Mouse (Mus musculus): ENCODE measurements at regions not wholly inside any gene's neighbourhood (a gene's known extent, or its start where the extent isn't known, plus 50 kb on each side); places are given as distances from the start of the nearest gene placed in this dataset.
A peak's percentile ranks its signal among the peaks of the same experiment; 100 is the strongest.

DNA sequence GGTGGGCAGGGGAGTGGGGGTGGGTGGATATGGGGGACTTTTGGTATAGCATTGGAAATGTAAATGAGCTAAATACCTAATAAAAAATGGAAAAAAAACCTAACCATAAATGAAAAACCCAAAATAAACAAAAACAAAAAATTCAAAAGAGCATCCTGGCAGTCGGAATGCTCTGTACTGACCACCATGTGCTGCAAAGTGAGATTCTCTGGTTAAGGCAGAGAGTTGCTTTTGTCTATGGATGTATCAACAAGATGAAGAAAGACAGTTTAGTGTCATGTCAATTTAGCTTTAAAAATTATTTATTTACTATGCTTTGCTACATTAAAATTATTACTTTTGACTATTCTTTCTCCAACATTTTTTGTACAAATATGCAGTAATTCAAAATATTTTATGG, 88.5 kb downstream of the E330014E10Rik start:
- DNase-seq = no peak

DNA sequence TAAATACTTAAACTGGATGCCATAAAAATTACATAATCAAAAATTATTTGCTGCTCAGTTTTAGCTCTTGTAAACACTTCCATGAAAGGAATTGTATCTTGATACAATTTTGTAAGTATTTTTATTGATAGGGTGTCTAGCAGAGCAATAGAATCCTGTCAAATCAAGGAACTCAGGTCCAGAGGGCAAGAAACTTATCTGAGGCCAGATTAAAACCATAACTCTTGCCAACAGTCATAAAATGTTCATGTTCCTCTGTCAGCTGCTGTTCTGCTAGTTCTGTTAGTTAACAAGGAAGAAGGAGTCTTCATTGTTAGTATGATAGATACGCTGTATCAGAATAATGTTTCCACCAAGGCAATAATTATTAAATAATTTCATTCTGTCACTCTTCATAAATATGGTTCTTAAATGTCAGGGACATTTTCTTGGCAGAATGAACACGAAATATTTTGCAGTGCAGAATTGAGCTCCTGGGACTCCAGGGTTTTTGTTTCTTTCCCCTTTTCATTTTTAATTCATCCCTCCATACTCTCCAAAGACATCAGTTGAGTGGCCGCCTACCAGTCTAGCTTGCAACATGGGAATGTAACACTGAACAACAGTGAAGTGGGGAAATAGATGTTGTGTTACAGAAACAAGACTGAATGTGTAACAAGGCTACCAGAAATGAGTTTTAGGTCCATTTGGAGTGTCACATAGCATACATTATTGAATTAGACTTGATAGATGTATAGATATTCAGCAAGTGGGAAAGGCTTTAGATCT, 89.1 kb downstream of the E330014E10Rik start:
- no peak for DNase-seq

DNA sequence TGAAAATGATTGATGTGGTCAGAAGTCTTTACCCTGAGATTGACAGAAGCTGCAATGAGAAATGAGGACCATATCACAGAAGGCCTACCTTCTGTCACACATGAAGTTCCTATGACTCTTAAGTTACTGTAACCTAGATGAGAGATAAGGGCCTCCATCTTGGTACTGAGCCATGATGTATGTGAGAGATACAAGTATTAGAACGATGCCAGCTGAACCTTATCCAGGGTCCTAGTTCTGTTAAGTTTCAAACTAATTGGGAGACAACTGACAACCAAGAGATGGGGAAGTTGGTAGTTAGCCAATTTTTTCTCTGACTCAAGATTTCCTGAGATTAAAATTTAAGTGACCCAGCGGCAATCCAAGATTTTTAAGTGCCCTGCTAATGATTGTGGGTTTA, 89.7 kb downstream of the E330014E10Rik start:
- no peak for DNase-seq

DNA sequence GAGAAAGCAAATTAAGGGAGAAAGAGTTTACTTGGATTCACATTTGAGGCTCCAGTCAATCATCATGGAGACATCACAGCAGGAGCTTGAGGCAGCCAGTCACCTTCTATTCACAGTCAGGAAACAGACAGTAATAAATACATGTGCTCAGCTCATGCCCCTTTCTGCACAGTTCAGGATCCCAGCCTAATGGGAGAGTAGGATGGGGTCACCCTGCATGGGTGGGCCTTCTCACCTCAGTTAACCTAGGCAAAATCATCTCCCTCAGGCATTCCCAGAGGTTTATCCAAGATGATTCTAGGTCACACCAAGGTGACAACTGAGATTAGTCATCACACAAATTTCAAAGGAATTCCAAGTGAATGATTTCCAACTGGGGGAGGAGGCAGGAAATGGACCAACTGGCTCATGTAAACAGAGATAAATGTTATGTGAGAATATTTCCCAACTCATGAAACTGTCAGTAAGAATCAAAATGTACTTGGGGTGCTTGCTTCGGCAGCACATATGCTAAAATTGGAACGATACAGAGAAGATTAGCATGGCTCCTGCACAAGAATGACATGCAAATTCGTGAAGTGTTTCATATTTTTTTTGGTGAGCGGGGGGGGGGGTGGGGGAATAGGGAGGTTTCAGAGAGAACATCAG, 89.8 kb upstream of the Cxcl13 start:
- DNase-seq = peak; percentile 11 to 28

- DNase-seq = no peak
Observed at GRCm38 (mm10) chr5:95870336-95870845, 86.4 kb upstream of the Cxcl13 start.

GRCm38 (mm10) chr5:95874969-95875368, 81.8 kb upstream of the Cxcl13 start:
- DNase-seq = peak in 1 of 2 experiments; percentile 19

- peak; percentile 51 to 64 for DNase-seq
Observed at GRCm38 (mm10) chr5:95880914-95881313, 75.8 kb upstream of the Cxcl13 start.

Measured in lung, postnatal 4 days (tissue).